Mouse (Mus musculus) hindbrain, embryonic 10.5 days (tissue): Measurements from ENCODE around the gene Psmc1. TPM values are rescaled to one million over a fixed set of nuclear protein-coding genes. Genes with fewer than 3 reads are reported as not detected.

ENCODE experiments used
- DNase-seq: peaks from one replicate; pipeline ENCODE4 v3.0.0-alpha.2; 2017; ENCODE audit warnings: low spot score
- H3K27ac ChIP-seq: fragments of 300-500 bp; sonication (generic); 2 replicates; pipeline ENCODE4 v1.5.1; 2016; ENCODE audit warnings: mild to moderate bottlenecking, moderate library complexity
- H3K27me3 ChIP-seq: fragments of 300-500 bp; sonication (generic); 2 replicates; pipeline ENCODE4 v1.6.1; 2016; ENCODE audit warnings: mild to moderate bottlenecking; ENCODE audit not compliant: poor library complexity, insufficient read depth, severe bottlenecking
- H3K36me3 ChIP-seq: fragments of 300-500 bp; sonication (generic); 2 replicates; pipeline ENCODE4 v1.6.1; 2016; ENCODE audit warnings: mild to moderate bottlenecking, moderate library complexity
- H3K4me1 ChIP-seq: fragments of 300-500 bp; sonication (generic); replicated peaks from 2 replicates; pipeline ENCODE4 v1.6.1; 2016; ENCODE audit warnings: mild to moderate bottlenecking
- H3K4me3 ChIP-seq: fragments of 300-500 bp; sonication (generic); 2 replicates; pipeline ENCODE4 v1.5.1; 2016; ENCODE audit warnings: mild to moderate bottlenecking, moderate library complexity
- H3K9me3 ChIP-seq: fragments of 300-500 bp; sonication (generic); 2 replicates; pipeline ENCODE4 v1.6.1; 2016; ENCODE audit warnings: mild to moderate bottlenecking, moderate library complexity
- WGBS: fragments of 180-500 bp; shearing (Covaris S2); methylation state at CpG from one replicate; pipeline ENCODE4 v1.1.7; 2016; 5-methylcytosine and 5-hydroxymethylcytosine counted together
- polyA plus RNA-seq: library from polyadenylated mRNA; unstranded; fragments of >200 nt; fragmentation: Nextera tagmentation; extraction: Ambion mirVana; gene quantifications from 2 replicates; pipeline ENCODE4 v1.2.1, GENCODE M21; 2016

Gene Psmc1
- polyA plus RNA-seq, 1 experiment from 2014 or later: 366 TPM

DNA sequence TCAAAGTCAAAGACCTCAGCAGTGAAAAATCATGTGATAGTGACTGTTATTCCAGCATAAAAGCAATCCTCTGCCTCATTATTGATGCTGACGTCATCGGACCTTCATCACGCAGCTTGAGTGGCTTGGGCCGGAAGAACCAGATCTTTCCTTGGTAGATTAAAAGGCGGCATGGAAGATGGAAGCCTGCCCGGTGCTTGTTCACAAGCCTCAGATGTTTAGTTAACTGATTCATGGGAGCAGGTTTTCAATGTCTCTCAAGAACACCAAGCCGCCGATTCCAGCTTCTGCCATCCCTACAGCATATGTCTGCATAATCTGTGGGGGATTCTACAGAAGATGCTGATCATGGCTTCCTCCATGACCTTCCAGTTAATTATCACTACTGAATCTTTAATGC, 57.0 kb downstream of the Psmc1 start:
- 88% methylated on average over 8 of the region's 8 CpGs for WGBS

DNA sequence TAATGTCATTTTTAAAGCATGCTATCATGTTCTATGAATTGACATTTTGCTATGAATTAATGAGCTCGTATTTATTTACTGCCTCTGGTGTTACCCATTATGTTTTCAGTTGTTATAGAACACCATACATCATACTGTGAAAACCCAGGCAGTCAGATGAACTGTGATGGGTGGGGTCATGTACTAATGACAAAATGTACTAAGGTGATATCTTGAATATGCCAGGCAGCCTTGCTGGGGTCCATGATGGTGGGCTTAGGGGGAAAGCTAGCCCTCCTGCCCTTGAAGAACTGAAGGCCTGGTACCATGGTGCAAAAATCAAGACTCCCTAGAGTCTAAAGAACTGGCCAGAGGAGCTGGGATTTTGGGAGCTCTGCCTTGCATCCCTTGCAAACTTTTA, 57.5 kb downstream of the Psmc1 start:
- Histone ChIP-seq H3K36me3 (no peaks in the 10 kb centered on the region), H3K4me1 (peaks cover 13% of the 10 kb centered on the region), H3K9me3 (no peaks in the 10 kb centered on the region), H3K27me3 (no peaks in the 10 kb centered on the region), H3K4me3 (no peak overlapping the region; the same call in 1 of the 2 replicates), H3K27ac (peak overlapping the region; percentile 82)
- 90% methylated on average over 1 of the region's 1 CpGs for WGBS
- DNase-seq: no peak

More for the DNA sequence above, 57.0 kb downstream of the Psmc1 start:
- H3K27ac ChIP-seq: no peak overlapping the region
- no peaks in the 10 kb centered on the region for H3K27me3 ChIP-seq
- H3K9me3 ChIP-seq: no peaks in the 10 kb centered on the region
- DNase-seq: no peak
- H3K4me3 ChIP-seq: no peak overlapping the region
- peaks cover 13% of the 10 kb centered on the region for H3K4me1 ChIP-seq
- H3K36me3 ChIP-seq: no peaks in the 10 kb centered on the region

DNA sequence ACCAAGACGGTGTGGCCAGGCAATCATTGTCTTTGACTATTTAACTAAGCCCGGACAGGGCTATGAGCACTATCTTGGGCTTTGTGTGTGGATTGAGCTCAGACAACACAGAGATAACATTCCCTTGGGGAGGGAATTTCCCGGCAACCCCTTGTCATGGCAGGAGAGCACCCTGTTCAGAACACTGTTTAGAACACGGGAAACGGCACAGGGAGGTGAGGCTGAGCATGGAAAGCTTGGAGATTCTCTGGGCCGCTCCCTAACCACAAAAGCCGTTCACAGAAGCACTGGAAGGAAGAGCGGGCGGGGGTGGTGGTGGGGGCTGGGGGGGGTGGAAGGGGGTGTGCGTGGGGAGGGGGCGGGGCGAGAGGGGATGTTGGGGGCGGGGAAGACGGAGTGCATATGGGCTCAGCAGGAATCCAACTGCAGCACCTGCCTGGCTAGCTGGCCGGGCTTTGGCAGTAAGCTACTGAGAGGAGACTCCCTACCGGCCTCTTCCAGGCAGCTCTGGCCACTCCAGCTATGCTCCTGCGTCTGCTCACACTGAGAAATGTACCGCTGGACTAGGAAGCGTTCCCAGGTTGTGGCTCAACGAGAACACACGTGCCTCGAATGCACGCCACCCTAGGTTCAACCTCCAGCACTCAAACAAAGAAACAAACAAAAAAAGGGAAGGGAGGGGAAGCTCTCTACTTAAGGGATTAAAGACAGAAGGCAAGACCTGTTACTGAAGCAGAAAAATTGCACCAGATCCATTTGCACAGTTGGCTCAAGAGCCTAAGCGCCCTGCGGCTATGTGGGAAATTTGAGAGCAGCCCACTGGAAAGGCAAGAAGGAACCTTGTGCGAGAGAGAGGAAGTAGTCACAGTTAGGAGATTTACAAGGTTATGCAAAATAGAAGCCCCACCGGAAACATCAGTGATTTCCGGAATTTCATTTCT, 58.2 kb downstream of the Psmc1 start:
- H3K4me1 ChIP-seq: peaks cover 13% of the 10 kb centered on the region
- DNase-seq: peak; percentile 51
- WGBS: 19% methylated on average over 28 of the region's 28 CpGs
- no peaks in the 10 kb centered on the region for H3K27me3 ChIP-seq
- H3K9me3 ChIP-seq: no peaks in the 10 kb centered on the region
- peak overlapping the region; percentile 43 for H3K4me3 ChIP-seq
- H3K27ac ChIP-seq: peak overlapping the region; percentile 82
- no peaks in the 10 kb centered on the region for H3K36me3 ChIP-seq

DNA sequence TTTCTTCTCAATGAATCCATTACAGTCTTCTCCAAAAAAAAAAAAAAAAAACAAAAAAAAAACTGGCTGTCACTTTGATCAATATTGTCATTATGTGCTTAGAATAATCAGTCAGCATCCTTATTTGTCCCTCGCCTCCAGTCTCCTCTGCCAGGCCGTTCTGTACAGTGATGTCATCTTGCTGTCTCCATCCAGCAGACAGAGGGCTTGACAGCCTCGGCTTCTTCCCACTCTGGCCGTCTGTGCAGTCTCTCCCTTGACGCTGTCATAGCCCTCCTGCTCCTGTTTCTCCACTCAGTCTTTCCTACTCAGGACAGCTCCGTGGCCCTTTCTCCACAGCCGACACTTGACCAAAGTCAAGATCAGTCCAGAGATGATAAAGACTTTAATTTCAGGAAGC, 62.5 kb downstream of the Psmc1 start:
- DNase-seq: no peak
- Histone ChIP-seq H3K9me3 (no peaks in the 10 kb centered on the region), H3K4me1 (peaks cover 17% of the 10 kb centered on the region), H3K27ac (no peak overlapping the region), H3K4me3 (no peak overlapping the region), H3K27me3 (no peaks in the 10 kb centered on the region), H3K36me3 (no peaks in the 10 kb centered on the region)
- 76% methylated on average over 7 of the region's 7 CpGs for WGBS

Other genes with a start within 250 kb of the Psmc1 start
- 21.9 and 24.4 TPM in 2 replicates for gene Efcab11, start 225.7 kb upstream of the Psmc1 start, polyA plus RNA-seq
- gene Tdp1, start 225.6 kb upstream of the Psmc1 start, polyA plus RNA-seq: 77.9 and 83.9 TPM in 2 replicates
- 0.06 and 0.13 TPM in 2 replicates for gene Kcnk13, start 145.7 kb upstream of the Psmc1 start, polyA plus RNA-seq
- 12.7 and 13.2 TPM in 2 replicates for gene Nrde2, start 49.5 kb downstream of the Psmc1 start, polyA plus RNA-seq
- 1,379 and 1,527 TPM in 2 replicates for gene Calm1, start 89.3 kb downstream of the Psmc1 start, polyA plus RNA-seq